Mouse (Mus musculus): ENCODE results near the gene 4933402N22Rik. TPM values are rescaled to one million over a fixed set of nuclear protein-coding genes. Genes with fewer than 3 reads are reported as not detected.
"Not testable (repeated sequence)": the region's sequence is repeated elsewhere in the genome, so short reads cannot be mapped to it uniquely, and the experiment has no call there.

4933402N22Rik gene
- not detected for total RNA-seq (2021)
- long read RNA-seq, experiment 1, result 0 reads
- long read RNA-seq, experiment 2, result 0 reads

GRCm38 (mm10) chr5:11917743-11918142 lies at the start of gene 4933402N22Rik:
4933402N22Rik (plus strand) TSS chr5:11918043.
- DNase-seq, result not testable (repeated sequence)

GRCm38 (mm10) chr5:11923790-11924189 lies 5.9 kb downstream of the 4933402N22Rik start:
- DNase-seq, result not testable (repeated sequence)

Other genes starting within 250 kb of the 4933402N22Rik start
- gene Gm8922, start 236.1 kb upstream of the 4933402N22Rik start, total RNA-seq (2021), result not detected
- gene Gm8926, start 147.5 kb upstream of the 4933402N22Rik start, total RNA-seq (2021), result not detected
- not detected for gene Gm6465, start 72.5 kb upstream of the 4933402N22Rik start, total RNA-seq (2021)